In genomic region chr1:84628244-84628643, GRCm38 (mm10) we compare ENCODE assay signal across 16 mouse cellular contexts.
DNase-seq lines count a peak whose midpoint lies in the region; ATAC-seq lines count a peak whose summit lies in the region.
"Had no signal": no experiment of that assay in that cellular context is flagged by ENCODE, and none has a peak within 500 bp of the region (broad histone marks: within the 10 kb centered on the region; RNA-seq: fewer than 3 reads in every experiment).

No protein-coding gene starts in this region.

- DNase-seq in frontal cortex, adult 2 months (ENCODE audit: extremely low spot score in 1 of 2, low spot score in 1 of 2) = no peak
- DNase-seq in right cerebral cortex, adult 2 months (ENCODE audit: low spot score in 2 of 2) = peak; percentile 25 to 30
- no peak for DNase-seq in right cerebral cortex, postnatal 25 days
- no peak for DNase-seq in adrenal gland, postnatal 4 days (ENCODE audit: low spot score in 2 of 2)
- DNase-seq: adrenal gland, adult 2 months; adrenal gland, postnatal 10 days; adrenal gland, postnatal 25 days; cerebellum, adult 11 months; cerebellum, adult 18-20 months; cerebellum, adult 8-10 months; cerebellum, adult 9-11 months; cerebellum, postnatal 14 days; cerebellum, postnatal 36 days; embryo, embryonic 11 days had no signal

- ATAC-seq in frontal cortex, adult (ENCODE audit: low TSS enrichment) = peak; percentile 38
- ATAC-seq: forebrain, embryonic 14.5 days had no signal

Comparison
In these comparisons a context has a peak if more than half of its experiments do, and no peak if none do; other contexts are left out.
1. DNase-seq: peak in right cerebral cortex, adult 2 months (2 of 2); none in frontal cortex, adult 2 months (0 of 2), right cerebral cortex, postnatal 25 days (single experiment) and adrenal gland, postnatal 4 days (0 of 2).